Mouse (Mus musculus) spleen, adult 2 months (tissue): ENCODE results near the gene Cend1.

Experiments
- CTCF ChIP-seq: fragments of 200-500 bp; IDR thresholded peaks from 2 replicates; pipeline ENCODE4 v1.5.1; 2011; ENCODE audit warnings: mild to moderate bottlenecking, inconsistent platforms; ENCODE audit not compliant: insufficient read depth, insufficient read length, insufficient replicate concordance; ENCODE audit errors: extremely low read depth
- POLR2A ChIP-seq: fragments of 200-500 bp; IDR thresholded peaks from 2 replicates; pipeline ENCODE4 v1.6.1; 2011; ENCODE audit warnings: low read depth, low read length, inconsistent platforms

DNA sequence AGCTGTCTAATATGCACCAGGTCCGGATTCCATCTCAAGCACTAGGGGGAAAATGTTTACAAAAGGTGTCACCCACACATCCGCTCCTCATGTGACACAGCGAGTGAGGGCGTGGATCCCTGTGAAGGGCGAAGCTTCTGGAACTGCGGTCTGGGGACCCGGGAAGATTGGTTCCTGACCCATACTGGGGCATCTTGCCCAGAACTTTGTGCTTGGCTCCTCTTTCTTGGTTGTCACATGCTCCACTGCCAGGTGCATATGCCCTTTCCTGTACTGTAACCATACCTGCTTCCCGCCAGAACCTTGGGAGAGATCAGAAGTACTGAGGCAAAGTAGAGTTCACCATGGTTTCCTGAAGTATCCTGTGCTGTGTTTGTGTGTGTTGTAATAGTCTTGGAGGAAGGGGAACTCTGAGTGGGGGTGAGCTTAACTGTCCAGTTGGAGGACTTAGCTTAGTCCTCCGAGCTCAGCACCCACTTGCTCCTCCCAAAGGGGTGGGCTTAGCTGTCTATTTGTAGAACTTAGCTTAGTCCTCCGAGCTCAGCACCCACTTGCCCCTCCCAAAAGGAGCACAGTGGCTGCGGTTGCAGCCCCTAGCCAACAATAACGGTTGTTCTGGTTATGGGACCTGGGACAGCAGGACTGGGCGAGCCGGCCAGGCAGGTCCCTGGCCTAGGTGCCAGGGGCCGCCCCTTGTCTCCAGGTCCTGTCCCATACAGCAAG, 31.3 kb upstream of the Cend1 start, which contains the start of gene Cracr2b:
- TF ChIP-seq POLR2A (no peak), CTCF (no peak)
